Mouse (Mus musculus) E14TG2a.4 (cell line): ENCODE data around the gene Cnpy2.

Source experiments
- H3K27me3 ChIP-seq: 2 replicates; pipeline ENCODE4 v1.6.1; 2014; ENCODE audit warnings: low read length, control low read depth; ENCODE audit not compliant: insufficient read depth
- H3K36me3 ChIP-seq: 2 replicates; pipeline ENCODE4 v1.6.1; 2014; ENCODE audit warnings: low read length, control low read depth; ENCODE audit not compliant: insufficient read depth
- H3K4me1 ChIP-seq: replicated peaks from 2 replicates; pipeline ENCODE4 v1.6.1; 2014; ENCODE audit warnings: low read depth, low read length, control low read depth
- H3K4me3 ChIP-seq: replicated peaks from 2 replicates; pipeline ENCODE4 v1.5.1; 2014; ENCODE audit warnings: mild to moderate bottlenecking, low read length
- H3K9me3 ChIP-seq: 2 replicates; pipeline ENCODE4 v1.6.1; 2014; ENCODE audit warnings: low read length, control low read depth
- CTCF ChIP-seq: conservative IDR thresholded peaks from 2 replicates; pipeline ENCODE4 v1.5.1; 2014; ENCODE audit warnings: low read length
- NANOG ChIP-seq: IDR thresholded peaks from 2 replicates; pipeline ENCODE4 v1.6.1; 2014; ENCODE audit warnings: borderline replicate concordance, low read length, mixed read lengths
- POU5F1 ChIP-seq: IDR thresholded peaks from 2 replicates; pipeline ENCODE4 v1.6.1; 2014; ENCODE audit warnings: low read length, borderline replicate concordance

Gene Cnpy2

GRCm38 (mm10) chr10:128369599-128369998, 47.3 kb downstream of the Cnpy2 start:
- H3K9me3 ChIP-seq: no peaks in the 10 kb centered on the region
- peak overlapping the region; percentile 89 for H3K4me3 ChIP-seq
- TF ChIP-seq NANOG (no peak), POU5F1 (no peak), CTCF (no peak)
- peaks cover 20% of the 10 kb centered on the region for H3K36me3 ChIP-seq
- no peaks in the 10 kb centered on the region for H3K27me3 ChIP-seq
- peaks cover 69% of the 10 kb centered on the region for H3K4me1 ChIP-seq

GRCm38 (mm10) chr10:128370021-128370420, 47.8 kb downstream of the Cnpy2 start:
- peak overlapping the region; percentile 89 for H3K4me3 ChIP-seq
- no peaks in the 10 kb centered on the region for H3K9me3 ChIP-seq
- peaks cover 68% of the 10 kb centered on the region for H3K4me1 ChIP-seq
- no peaks in the 10 kb centered on the region for H3K27me3 ChIP-seq
- no peak; the same call in 1 of the 2 replicates for TF ChIP-seq POU5F1
- peak; percentile 97 for TF ChIP-seq NANOG
- peaks cover 16% of the 10 kb centered on the region for H3K36me3 ChIP-seq

- peaks cover 64% of the 10 kb centered on the region for H3K4me1 ChIP-seq
- no peaks in the 10 kb centered on the region for H3K27me3 ChIP-seq
- H3K9me3 ChIP-seq: no peaks in the 10 kb centered on the region
- TF ChIP-seq POU5F1: no peak
- no peak for TF ChIP-seq NANOG
- TF ChIP-seq CTCF: no peak
- H3K36me3 ChIP-seq: peaks cover 10% of the 10 kb centered on the region
- 0 out of 2 replicates have a peak overlapping the region, but pooled peaks have one; percentile 14 for H3K4me3 ChIP-seq
These were observed 48.3 kb downstream of the Cnpy2 start for GRCm38 (mm10) chr10:128370601-128371000.

GRCm38 (mm10) chr10:128372142-128372541, 49.9 kb downstream of the Cnpy2 start:
- TF ChIP-seq POU5F1 (no peak), CTCF (peak; percentile 47)
- Histone ChIP-seq H3K9me3 (no peaks in the 10 kb centered on the region), H3K4me1 (peaks cover 71% of the 10 kb centered on the region)

GRCm38 (mm10) chr10:128372989-128373748, 50.9 kb downstream of the Cnpy2 start:
- Histone ChIP-seq H3K27me3 (no peaks in the 10 kb centered on the region), H3K4me3 (no peak overlapping the region), H3K4me1 (peaks cover 69% of the 10 kb centered on the region), H3K36me3 (peaks cover 3% of the 10 kb centered on the region), H3K9me3 (no peaks in the 10 kb centered on the region)
- TF ChIP-seq CTCF (no peak), NANOG (no peak), POU5F1 (no peak)

More at GRCm38 (mm10) chr10:128372142-128372541, 49.9 kb downstream of the Cnpy2 start:
- no peak overlapping the region for H3K4me3 ChIP-seq
- no peaks in the 10 kb centered on the region for H3K36me3 ChIP-seq
- no peaks in the 10 kb centered on the region for H3K27me3 ChIP-seq

- no peaks in the 10 kb centered on the region for H3K9me3 ChIP-seq
- H3K27me3 ChIP-seq: no peaks in the 10 kb centered on the region
- no peak overlapping the region for H3K4me3 ChIP-seq
- H3K4me1 ChIP-seq: peaks cover 70% of the 10 kb centered on the region
- H3K36me3 ChIP-seq: peaks cover 16% of the 10 kb centered on the region
- no peak for TF ChIP-seq NANOG
- peak; percentile 61 for TF ChIP-seq CTCF
- no peak for TF ChIP-seq POU5F1
These were observed 52.1 kb downstream of the Cnpy2 start for GRCm38 (mm10) chr10:128374393-128374792.

GRCm38 (mm10) chr10:128376099-128376454, 53.8 kb downstream of the Cnpy2 start:
- Histone ChIP-seq H3K4me1 (peaks cover 61% of the 10 kb centered on the region), H3K4me3 (peak overlapping the region; percentile 92), H3K27me3 (no peaks in the 10 kb centered on the region), H3K9me3 (no peaks in the 10 kb centered on the region), H3K36me3 (peaks cover 30% of the 10 kb centered on the region)
- no peak for TF ChIP-seq NANOG
- no peak for TF ChIP-seq CTCF
- TF ChIP-seq POU5F1: no peak

GRCm38 (mm10) chr10:128376455-128377211, 54.4 kb downstream of the Cnpy2 start, which contains the start of gene Ankrd52:
Gene Ankrd52 (plus strand): TSS chr10:128377115.
- Histone ChIP-seq H3K9me3 (no peaks in the 10 kb centered on the region), H3K4me3 (peak within 1 kb of the TSS; percentile 92), H3K27me3 (no peaks in the 10 kb centered on the region), H3K36me3 (peaks cover 35% of the 10 kb centered on the region), H3K4me1 (peaks cover 55% of the 10 kb centered on the region)
- TF ChIP-seq CTCF: no peak
- TF ChIP-seq POU5F1: no peak
- TF ChIP-seq NANOG: no peak
